Mouse (Mus musculus) cerebellum, adult 2 months (tissue): ENCODE measurements at regions not wholly inside any gene's neighbourhood (a gene's known extent, or its start where the extent isn't known, plus 50 kb on each side); places are given as distances from the start of the nearest gene placed in this dataset.

Experiments used
- CTCF ChIP-seq: fragments of 200-500 bp; IDR thresholded peaks from 2 replicates; pipeline ENCODE4 v1.5.1; 2011; ENCODE audit warnings: low read depth, mild to moderate bottlenecking, control low read depth, low read length, moderate library complexity, borderline replicate concordance; ENCODE audit not compliant: insufficient read depth
- POLR2A ChIP-seq: fragments of 200-500 bp; IDR thresholded peaks from 2 replicates; pipeline ENCODE4 v1.6.1; 2011; ENCODE audit warnings: low read length, control low read depth, borderline replicate concordance; ENCODE audit not compliant: insufficient read depth

GRCm38 (mm10) chr15:10881726-10882125 lies 70.4 kb upstream of the C1qtnf3 start:
- no peak for TF ChIP-seq POLR2A
- TF ChIP-seq CTCF, result no peak
